Comparison of ENCODE assay signal across 9 mouse cellular contexts in genomic region chr19:46657339-46658020, GRCm38 (mm10). TPM values are rescaled to one million over a fixed set of nuclear protein-coding genes. Genes with fewer than 3 reads are reported as not detected.
DNase-seq lines count a peak whose midpoint lies in the region; ATAC-seq and TF ChIP-seq lines count a peak whose summit lies in the region.
"Had no signal": no experiment of that assay in that cellular context is flagged by ENCODE, and none has a peak within 500 bp of the region (broad histone marks: within the 10 kb centered on the region; RNA-seq: fewer than 3 reads in every experiment).

No protein-coding gene starts in this region.

- no peak overlapping the region for H3K4me3 ChIP-seq in cerebellum, adult 2 months (replicated peaks; ENCODE audit: insufficient read depth, low read depth, low read length)
- H3K4me3 ChIP-seq in liver, adult 2 months (ENCODE audit: insufficient read depth, low read depth, low read length): no peak overlapping the region
- no peak overlapping the region for H3K4me3 ChIP-seq in liver, embryonic 11.5 days (ENCODE audit: low read depth, low read length)
- no peak overlapping the region for H3K4me3 ChIP-seq in olfactory bulb, adult 2 months (ENCODE audit: insufficient read depth, low read depth, low read length)
- no peak overlapping the region for H3K4me3 ChIP-seq in midbrain, embryonic 13.5 days (replicated peaks)
- H3K4me3 ChIP-seq: erythroblast, embryonic 14.5 days had no signal

- TF ChIP-seq CTCF in cerebellum, adult 2 months (IDR thresholded peaks at IDR 0.05; ENCODE audit: borderline replicate concordance, insufficient read depth, low read depth, low read length): 0 out of 2 replicates have a peak, but pooled peaks have one; percentile 32
- peak; percentile 33; the same call in 1 of the 2 replicates for TF ChIP-seq CTCF in liver, adult 2 months (IDR thresholded peaks at IDR 0.05; ENCODE audit: low read depth, low read length)
- 0 out of 2 replicates have a peak, but pooled peaks have one; percentile 15 for TF ChIP-seq CTCF in olfactory bulb, adult 2 months (IDR thresholded peaks at IDR 0.05; ENCODE audit: insufficient read depth, low read depth, low read length)

- H3K36me3 ChIP-seq in liver, adult 2 months (ENCODE audit: control insufficient read depth, insufficient read depth, low read length): peaks cover 27% of the 10 kb centered on the region
- peaks cover 38% of the 10 kb centered on the region for H3K36me3 ChIP-seq in liver, embryonic 11.5 days (ENCODE audit: control insufficient read depth, insufficient read depth, low read length)
- H3K36me3 ChIP-seq in midbrain, embryonic 13.5 days: peaks cover 52% of the 10 kb centered on the region

- no peak for ATAC-seq in liver, embryonic 11.5 days (replicated peaks; ENCODE audit: low FRiP score)
- ATAC-seq in midbrain, embryonic 13.5 days: no peak

- WGBS in cerebellum, adult 2 months: 97% methylated on average over 3 of the region's 3 CpGs
- 93% methylated on average over 3 of the region's 3 CpGs for WGBS in liver, adult 2 months
- WGBS in liver, embryonic 11.5 days: 85% methylated on average over 3 of the region's 3 CpGs
- WGBS in olfactory bulb, adult 2 months: 92% methylated on average over 3 of the region's 3 CpGs
- 93% methylated on average over 3 of the region's 3 CpGs for WGBS in midbrain, embryonic 13.5 days

- no peak overlapping the region for H3K27ac ChIP-seq in cerebellum, adult 2 months (ENCODE audit: insufficient read depth, low read length)
- peak overlapping the region; percentile 45 for H3K27ac ChIP-seq in liver, adult 2 months (replicated peaks; ENCODE audit: insufficient read depth, low read depth, low read length)
- H3K27ac ChIP-seq in liver, embryonic 11.5 days (ENCODE audit: low read depth, low read length): no peak overlapping the region
- no peak overlapping the region for H3K27ac ChIP-seq in olfactory bulb, adult 2 months (ENCODE audit: insufficient read depth, low read depth, low read length)
- no peak overlapping the region for H3K27ac ChIP-seq in midbrain, embryonic 13.5 days

- no peak overlapping the region for H3K4me2 ChIP-seq in liver, embryonic 11.5 days
- no peak overlapping the region for H3K4me2 ChIP-seq in midbrain, embryonic 13.5 days (replicated peaks)

- no peaks in the 10 kb centered on the region for H3K79me2 ChIP-seq in liver, adult 2 months (ENCODE audit: control insufficient read depth, insufficient read depth, low read length)

- no peaks in the 10 kb centered on the region for H3K4me1 ChIP-seq in cerebellum, adult 2 months (ENCODE audit: control insufficient read depth, insufficient read depth, low read length)
- H3K4me1 ChIP-seq in liver, adult 2 months (ENCODE audit: control insufficient read depth, insufficient read depth, low read length): peaks cover 29% of the 10 kb centered on the region
- peaks cover 2% of the 10 kb centered on the region; the same call in 1 of the 2 replicates for H3K4me1 ChIP-seq in liver, embryonic 11.5 days (replicated peaks; ENCODE audit: control insufficient read depth, insufficient read depth, low read length)
- H3K4me1 ChIP-seq in olfactory bulb, adult 2 months (ENCODE audit: control insufficient read depth, insufficient read depth, low read length): peaks cover 6% of the 10 kb centered on the region; the same call in 1 of the 2 replicates
- H3K4me1 ChIP-seq in midbrain, embryonic 13.5 days (replicated peaks): no peaks in the 10 kb centered on the region

- no peak for TF ChIP-seq POLR2A in cerebellum, adult 2 months (IDR thresholded peaks at IDR 0.05; ENCODE audit: borderline replicate concordance, insufficient read depth, low read length)
- no peak for TF ChIP-seq POLR2A in liver, adult 2 months (IDR thresholded peaks at IDR 0.05; ENCODE audit: extremely low read depth, insufficient read depth, low read length)
- TF ChIP-seq POLR2A in olfactory bulb, adult 2 months (IDR thresholded peaks at IDR 0.05; ENCODE audit: insufficient read depth, low read depth, low read length): no peak

- no peaks in the 10 kb centered on the region for H3K27me3 ChIP-seq in cerebellum, adult 2 months (ENCODE audit: control insufficient read depth, insufficient read depth, low read length)
- H3K27me3 ChIP-seq in liver, adult 2 months (ENCODE audit: control insufficient read depth, insufficient read depth, low read length): no peaks in the 10 kb centered on the region
- H3K27me3 ChIP-seq in liver, embryonic 11.5 days (replicated peaks; ENCODE audit: control insufficient read depth, insufficient read depth, low read length): no peaks in the 10 kb centered on the region
- no peaks in the 10 kb centered on the region for H3K27me3 ChIP-seq in midbrain, embryonic 13.5 days

- H3K9ac ChIP-seq in liver, adult 2 months (ENCODE audit: low read depth, low read length): no peak overlapping the region; the same call in 1 of the 2 replicates
- no peak overlapping the region for H3K9ac ChIP-seq in liver, embryonic 11.5 days (ENCODE audit: low read depth, low read length)
- H3K9ac ChIP-seq in midbrain, embryonic 13.5 days (replicated peaks): no peak overlapping the region

- H3K9me3 ChIP-seq in liver, embryonic 11.5 days (ENCODE audit: control insufficient read depth, low read length): no peaks in the 10 kb centered on the region
- no peaks in the 10 kb centered on the region for H3K9me3 ChIP-seq in midbrain, embryonic 13.5 days

- DNase-seq in cerebellum, adult 2 months: no peak
- DNase-seq in cerebellum, adult 8-10 months: no peak
- DNase-seq in liver, adult 2 months (ENCODE audit: extremely low read depth, low read depth, low spot score): peak; percentile 50
- no peak for DNase-seq in liver, embryonic 11.5 days (ENCODE audit: low spot score)
- peak; percentile 60 for DNase-seq in NIH3T3 (ENCODE audit: low read depth)
- no peak for DNase-seq in gastrocnemius, adult 18-20 months (ENCODE audit: low spot score)

RNA-seq across cellular contexts. Expression of gene Cyp17a1, which starts 15.5 kb away (rescaled TPM):
- 0.06 and 0.08 TPM in 2 replicates for polyA plus RNA-seq in cerebellum, adult 2 months (2012; rRNA removed)
- total RNA-seq in liver, adult 2 months (2014; rRNA removed): 106 and 193 TPM in 2 replicates
- 85.1 and 113 TPM in 2 replicates for polyA plus RNA-seq in liver, adult 2 months (2012; rRNA removed)
- 0.27 and 0.30 TPM in 2 replicates for polyA plus RNA-seq in liver, embryonic 11.5 days (2014; fragmentation: Nextera tagmentation; extraction: Ambion mirVana)
- not detected in 2 replicates for polyA plus RNA-seq in olfactory bulb, adult 2 months (2012; ENCODE audit: insufficient read depth, insufficient read length, low replicate concordance, missing spikeins)
- total RNA-seq in gastrocnemius, adult 18-20 months (2021): not detected
- polyA plus RNA-seq in midbrain, embryonic 13.5 days (2015; fragmentation: Nextera tagmentation; extraction: Ambion mirVana): not detected in 2 replicates
- polyA plus RNA-seq: erythroblast, embryonic 14.5 days had no signal

RNA-seq across cellular contexts. Expression of gene Borcs7, which starts 32.2 kb away (rescaled TPM):
- 19.0 and 19.1 TPM in 2 replicates for polyA plus RNA-seq in cerebellum, adult 2 months (2012; rRNA removed)
- 4.8 TPM in 2 replicates for total RNA-seq in liver, adult 2 months (2014; rRNA removed)
- 2.9 and 3.9 TPM in 2 replicates for polyA plus RNA-seq in liver, adult 2 months (2012; rRNA removed)
- 9.9 and 13.8 TPM in 2 replicates for polyA plus RNA-seq in liver, embryonic 11.5 days (2014; fragmentation: Nextera tagmentation; extraction: Ambion mirVana)
- not detected in 2 replicates for polyA plus RNA-seq in olfactory bulb, adult 2 months (2012; ENCODE audit: insufficient read depth, insufficient read length, low replicate concordance, missing spikeins)
- 10 to 100 TPM; 12.3 to 12.6 TPM for total RNA-seq in gastrocnemius, adult 18-20 months (2021)
- 20.1 and 22.3 TPM in 2 replicates for polyA plus RNA-seq in midbrain, embryonic 13.5 days (2015; fragmentation: Nextera tagmentation; extraction: Ambion mirVana)

RNA-seq across cellular contexts. Expression of gene As3mt, which starts 49.8 kb away (rescaled TPM):
- polyA plus RNA-seq in cerebellum, adult 2 months (2012; rRNA removed): 16.5 and 16.8 TPM in 2 replicates
- 57.8 and 67.9 TPM in 2 replicates for total RNA-seq in liver, adult 2 months (2014; rRNA removed)
- 19.3 and 29.3 TPM in 2 replicates for polyA plus RNA-seq in liver, adult 2 months (2012; rRNA removed)
- polyA plus RNA-seq in liver, embryonic 11.5 days (2014; fragmentation: Nextera tagmentation; extraction: Ambion mirVana): 26.0 and 29.3 TPM in 2 replicates
- polyA plus RNA-seq in olfactory bulb, adult 2 months (2012; ENCODE audit: insufficient read depth, insufficient read length, low replicate concordance, missing spikeins): not detected in 2 replicates
- 10 to 100 TPM; 89.3 to 93.6 TPM for total RNA-seq in gastrocnemius, adult 18-20 months (2021)
- polyA plus RNA-seq in midbrain, embryonic 13.5 days (2015; fragmentation: Nextera tagmentation; extraction: Ambion mirVana): 32.6 and 34.2 TPM in 2 replicates

RNA-seq across cellular contexts. Expression of gene Wbp1l, which starts 58.6 kb away (rescaled TPM):
- 24.9 and 28.3 TPM in 2 replicates for polyA plus RNA-seq in cerebellum, adult 2 months (2012; rRNA removed)
- 66.7 and 90.9 TPM in 2 replicates for total RNA-seq in liver, adult 2 months (2014; rRNA removed)
- 140 and 169 TPM in 2 replicates for polyA plus RNA-seq in liver, adult 2 months (2012; rRNA removed)
- 36.6 and 40.7 TPM in 2 replicates for polyA plus RNA-seq in liver, embryonic 11.5 days (2014; fragmentation: Nextera tagmentation; extraction: Ambion mirVana)
- 293 TPM in 1 of 2 replicates, not detected in the other for polyA plus RNA-seq in olfactory bulb, adult 2 months (2012; ENCODE audit: insufficient read depth, insufficient read length, low replicate concordance, missing spikeins)
- 100 to 1,000 TPM in 1 of 2 experiments, 10 to 100 TPM in 1; 66.2 to 116 TPM for total RNA-seq in gastrocnemius, adult 18-20 months (2021)
- 38.9 and 41.9 TPM in 2 replicates for polyA plus RNA-seq in midbrain, embryonic 13.5 days (2015; fragmentation: Nextera tagmentation; extraction: Ambion mirVana)

Comparison
In these comparisons a context has a peak if more than half of its experiments do, and no peak if none do; other contexts are left out.
1. DNase-seq: peak in liver, adult 2 months (single experiment) and NIH3T3 (single experiment); none in cerebellum, adult 2 months (0 of 2), cerebellum, adult 8-10 months (single experiment), liver, embryonic 11.5 days (single experiment) and gastrocnemius, adult 18-20 months (single experiment).
2. RNA of gene Cyp17a1, which starts 15.5 kb away (polyA plus RNA-seq): 85.1 to 113 TPM in liver, adult 2 months; 0.27 to 0.30 TPM in liver, embryonic 11.5 days, 0.06 to 0.08 TPM in cerebellum, adult 2 months, not detected in olfactory bulb, adult 2 months and not detected in midbrain, embryonic 13.5 days; every median in the first group is over 10 times any median in the second.
3. Peak in every context shown above with its lines, with median percentiles within 50 percentile points of each other: CTCF ChIP-seq.